Mouse (Mus musculus): ENCODE measurements around the gene Olfr732. TPM values are rescaled to one million over a fixed set of nuclear protein-coding genes. Genes with fewer than 3 reads are reported as not detected.

The Olfr732 gene
- not detected for polyA plus RNA-seq (2012; fragmentation: generic; extraction: Trizol)

DNA sequence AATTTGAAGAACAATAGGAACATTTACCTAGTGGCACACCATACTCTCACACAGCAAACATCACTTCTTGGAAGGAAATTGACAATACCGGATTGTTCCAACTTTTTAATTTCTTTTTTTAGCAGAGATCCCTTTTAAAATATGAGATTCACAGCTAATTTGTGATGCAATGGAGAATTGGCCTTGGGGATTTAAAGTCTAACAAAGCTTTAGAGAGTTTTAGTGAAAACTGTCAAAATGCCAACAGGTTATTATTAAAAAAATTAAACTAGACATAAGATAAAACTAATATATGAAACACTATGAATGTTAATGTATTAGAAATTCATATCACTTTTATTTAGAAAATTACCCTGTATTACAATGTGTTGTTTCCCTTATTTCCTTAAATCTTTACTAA is at the start of gene Olfr732:
Gene Olfr732, minus strand, starts transcription at position 101 of the 400 bp plus-strand sequence.

DNA sequence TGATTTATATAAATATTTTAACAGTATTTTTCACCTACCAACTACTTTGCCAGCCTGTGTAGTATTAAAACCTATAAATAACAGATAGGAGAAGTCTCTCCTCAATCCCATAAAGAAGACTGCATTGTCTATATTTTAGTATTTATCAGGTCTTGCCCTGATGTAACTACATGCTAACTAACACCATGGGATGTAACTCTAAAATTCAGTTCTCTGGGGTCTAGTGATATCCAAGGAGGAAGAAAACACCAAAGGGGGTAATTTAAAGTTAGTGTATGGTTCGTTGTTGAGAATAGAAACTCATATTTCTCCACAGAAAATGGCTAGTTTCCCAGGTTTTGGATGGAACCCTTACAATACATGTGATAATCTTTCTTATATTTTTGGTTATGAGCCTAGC is 42.7 kb upstream of the Olfr732 start, which contains the start of gene Olfr734:
Gene Olfr734, minus strand, starts transcription at position 101 of the 400 bp plus-strand sequence.

DNA sequence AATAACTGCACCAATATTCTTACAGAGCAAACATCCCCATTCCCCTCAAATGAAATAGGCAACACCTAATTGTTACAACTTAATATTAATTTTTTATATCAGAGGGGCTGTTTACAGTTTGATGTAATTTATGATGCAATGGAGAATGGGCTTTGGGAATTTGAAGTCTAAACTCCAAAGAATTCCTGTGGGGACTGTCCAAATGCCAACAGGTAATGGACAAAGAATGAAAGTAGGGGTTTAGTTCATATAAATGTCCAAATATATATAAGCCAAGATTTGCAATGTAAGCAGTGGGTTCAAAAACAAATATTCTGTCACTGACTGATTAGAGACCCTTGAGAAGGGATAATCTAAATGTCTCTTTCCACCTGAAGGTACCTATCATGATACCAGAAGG is 17.4 kb upstream of the Olfr732 start, which contains the start of gene Olfr733:
Gene Olfr733, minus strand, starts transcription at position 101 of the 400 bp plus-strand sequence.

DNA sequence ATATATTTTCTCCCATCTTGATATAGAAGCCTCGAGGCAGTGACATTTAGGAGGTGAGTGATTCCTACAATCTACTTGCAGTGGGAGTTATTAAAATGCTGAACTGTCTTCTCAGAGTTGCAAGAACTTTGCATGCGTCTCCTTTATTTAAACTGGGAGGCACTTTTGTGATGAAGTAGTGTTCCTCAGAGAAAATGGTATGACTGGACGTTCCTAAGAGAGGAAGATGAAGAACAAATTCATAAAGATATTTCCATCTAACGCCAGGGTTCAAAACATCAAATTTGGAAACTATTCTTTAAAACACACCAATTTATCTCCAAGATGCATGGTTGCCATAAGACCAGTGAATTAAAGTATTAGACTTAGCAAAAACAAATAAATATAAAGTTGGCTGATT is 42.2 kb downstream of the Olfr732 start, which contains the start of gene Olfr731:
Gene Olfr731, minus strand, starts transcription at position 101 of the 400 bp plus-strand sequence.

Other genes with a start within 250 kb of the Olfr732 start
- gene Olfr725, start 243.8 kb downstream of the Olfr732 start, polyA plus RNA-seq (2012; fragmentation: generic; extraction: Trizol), result not detected
- not detected for gene Olfr726, start 193.3 kb downstream of the Olfr732 start, polyA plus RNA-seq (2012; fragmentation: generic; extraction: Trizol)
- not detected for gene Olfr727, start 161.0 kb downstream of the Olfr732 start, polyA plus RNA-seq (2012; fragmentation: generic; extraction: Trizol)
- gene Olfr728, start 141.5 kb downstream of the Olfr732 start, polyA plus RNA-seq (2012; fragmentation: generic; extraction: Trizol), result not detected
- gene Olfr729, start 131.3 kb downstream of the Olfr732 start, polyA plus RNA-seq (2012; fragmentation: generic; extraction: Trizol), result not detected
- gene Olfr730, start 96.0 kb downstream of the Olfr732 start, polyA plus RNA-seq (2012; fragmentation: generic; extraction: Trizol), result not detected
- gene Olfr731, start 42.3 kb downstream of the Olfr732 start, polyA plus RNA-seq (2012; fragmentation: generic; extraction: Trizol), result not detected
- gene Olfr733, start 17.3 kb upstream of the Olfr732 start, polyA plus RNA-seq (2012; fragmentation: generic; extraction: Trizol), result not detected
- gene Olfr734, start 42.6 kb upstream of the Olfr732 start, polyA plus RNA-seq (2012; fragmentation: generic; extraction: Trizol), result not detected
- gene Olfr735, start 64.7 kb upstream of the Olfr732 start, polyA plus RNA-seq (2012; fragmentation: generic; extraction: Trizol), result not detected
- not detected for gene Tlr11, start 73.7 kb upstream of the Olfr732 start, polyA plus RNA-seq (2012; fragmentation: generic; extraction: Trizol)
- gene Olfr736, start 97.0 kb upstream of the Olfr732 start, polyA plus RNA-seq (2012; fragmentation: generic; extraction: Trizol), result not detected
- gene Olfr738, start 123.4 kb upstream of the Olfr732 start, polyA plus RNA-seq (2012; fragmentation: generic; extraction: Trizol), result not detected
- not detected for gene Olfr739, start 134.4 kb upstream of the Olfr732 start, polyA plus RNA-seq (2012; fragmentation: generic; extraction: Trizol)
- gene Olfr740, start 161.3 kb upstream of the Olfr732 start, polyA plus RNA-seq (2012; fragmentation: generic; extraction: Trizol), result not detected
- gene Olfr741, start 188.5 kb upstream of the Olfr732 start, polyA plus RNA-seq (2012; fragmentation: generic; extraction: Trizol), result not detected
- gene Olfr742, start 219.4 kb upstream of the Olfr732 start, polyA plus RNA-seq (2012; fragmentation: generic; extraction: Trizol), result not detected
- gene Olfr743, start 237.6 kb upstream of the Olfr732 start, polyA plus RNA-seq (2012; fragmentation: generic; extraction: Trizol), result not detected